Mouse (Mus musculus): ENCODE results near the gene Igfbp2. TPM values are rescaled to one million over a fixed set of nuclear protein-coding genes. Genes with fewer than 3 reads are reported as not detected.

The Igfbp2 gene
- polyA plus RNA-seq, 1 experiment = 308 TPM

DNA sequence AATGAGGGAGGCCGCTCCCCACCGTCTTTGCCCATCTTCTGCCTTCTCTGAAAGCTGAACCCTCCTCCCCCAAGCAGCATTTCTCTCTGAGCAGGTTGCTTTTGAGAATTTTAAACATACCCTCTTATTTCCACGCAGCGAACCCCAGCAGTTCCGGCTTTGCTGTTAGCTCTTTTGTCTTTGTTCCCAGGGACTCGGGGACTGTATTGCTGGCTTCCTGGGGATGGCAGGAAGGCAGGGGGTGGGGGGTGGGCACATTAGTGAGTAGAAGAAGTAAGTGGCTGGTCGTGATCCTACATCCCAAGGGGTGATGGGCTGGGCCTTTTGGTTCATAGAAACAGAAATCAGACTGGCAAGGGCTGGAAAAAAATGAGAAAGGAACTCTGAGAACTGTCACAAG is 2.6 kb downstream of the Igfbp2 start:
- no peak for DNase-seq
- Histone ChIP-seq H3K4me3 (replicated peaks; ENCODE audit: extremely low read depth, low read depth, low read length) (no peak overlapping the region), H3K4me1 (ENCODE audit: control insufficient read depth, insufficient read depth, low read length) (no peaks in the 10 kb centered on the region)
- WGBS = 32% methylated on average over 7 of the region's 7 CpGs
- TF ChIP-seq CTCF (IDR thresholded peaks at IDR 0.05; ENCODE audit: insufficient read depth, low read length) (no peak), POLR2A (IDR thresholded peaks at IDR 0.05; ENCODE audit: borderline replicate concordance, extremely low read depth, low read depth, low read length) (no peak)

- TF ChIP-seq CTCF (IDR thresholded peaks at IDR 0.05; ENCODE audit: insufficient read depth, low read length) (no peak), POLR2A (IDR thresholded peaks at IDR 0.05; ENCODE audit: borderline replicate concordance, extremely low read depth, low read depth, low read length) (no peak)
- no peaks in the 10 kb centered on the region for H3K4me1 ChIP-seq (ENCODE audit: control insufficient read depth, insufficient read depth, low read length)
Measured at GRCm38 (mm10) chr1:72827411-72828315, 3.4 kb downstream of the Igfbp2 start.

GRCm38 (mm10) chr1:72828843-72829242 is 4.5 kb downstream of the Igfbp2 start:
- TF ChIP-seq CTCF (IDR thresholded peaks at IDR 0.05; ENCODE audit: insufficient read depth, low read length) (no peak), POLR2A (IDR thresholded peaks at IDR 0.05; ENCODE audit: borderline replicate concordance, extremely low read depth, low read depth, low read length) (no peak)
- DNase-seq = no peak
- Histone ChIP-seq H3K4me1 (ENCODE audit: control insufficient read depth, insufficient read depth, low read length) (no peaks in the 10 kb centered on the region), H3K4me3 (replicated peaks; ENCODE audit: extremely low read depth, low read depth, low read length) (no peak overlapping the region)
- 87% methylated on average over 5 of the region's 5 CpGs for WGBS

More at GRCm38 (mm10) chr1:72827411-72828315, 3.4 kb downstream of the Igfbp2 start:
- H3K4me3 ChIP-seq (replicated peaks; ENCODE audit: extremely low read depth, low read depth, low read length) = no peak overlapping the region
- DNase-seq = no peak
- WGBS = 47% methylated on average over 12 of the region's 12 CpGs

DNA sequence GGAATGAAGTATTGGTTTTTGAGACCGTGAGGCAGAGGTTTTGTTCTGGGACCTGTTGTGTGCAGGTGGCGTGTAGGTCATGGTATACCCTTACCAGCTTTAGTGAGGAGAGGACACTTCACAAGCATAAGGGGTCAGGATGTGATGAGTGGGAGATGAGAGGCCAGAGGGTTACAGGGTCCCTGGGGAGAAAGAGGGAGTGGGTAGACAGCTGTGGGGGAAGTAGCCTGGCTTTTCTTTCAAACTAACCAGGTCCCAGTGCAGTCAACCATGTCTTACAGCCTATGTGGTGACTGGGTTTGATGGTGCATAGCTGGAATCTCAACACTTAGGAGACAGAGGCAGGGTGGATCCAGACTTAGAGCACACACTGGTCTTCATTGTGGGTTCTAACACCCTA is 6.2 kb downstream of the Igfbp2 start:
- 87% methylated on average over 2 of the region's 2 CpGs for WGBS
- H3K4me3 ChIP-seq (replicated peaks; ENCODE audit: extremely low read depth, low read depth, low read length) = no peak overlapping the region
- DNase-seq = no peak
- no peaks in the 10 kb centered on the region for H3K4me1 ChIP-seq (ENCODE audit: control insufficient read depth, insufficient read depth, low read length)
- no peak for TF ChIP-seq CTCF (IDR thresholded peaks at IDR 0.05; ENCODE audit: insufficient read depth, low read length)
- TF ChIP-seq POLR2A (IDR thresholded peaks at IDR 0.05; ENCODE audit: borderline replicate concordance, extremely low read depth, low read depth, low read length) = no peak

- no peak for TF ChIP-seq POLR2A (IDR thresholded peaks at IDR 0.05; ENCODE audit: borderline replicate concordance, extremely low read depth, low read depth, low read length)
- TF ChIP-seq CTCF (IDR thresholded peaks at IDR 0.05; ENCODE audit: insufficient read depth, low read length) = no peak
- 35% methylated on average over 3 of the region's 3 CpGs for WGBS
- DNase-seq = no peak
- Histone ChIP-seq H3K4me1 (ENCODE audit: control insufficient read depth, insufficient read depth, low read length) (no peaks in the 10 kb centered on the region), H3K4me3 (replicated peaks; ENCODE audit: extremely low read depth, low read depth, low read length) (no peak overlapping the region)
Measured at GRCm38 (mm10) chr1:72832715-72833153, 8.4 kb downstream of the Igfbp2 start.

DNA sequence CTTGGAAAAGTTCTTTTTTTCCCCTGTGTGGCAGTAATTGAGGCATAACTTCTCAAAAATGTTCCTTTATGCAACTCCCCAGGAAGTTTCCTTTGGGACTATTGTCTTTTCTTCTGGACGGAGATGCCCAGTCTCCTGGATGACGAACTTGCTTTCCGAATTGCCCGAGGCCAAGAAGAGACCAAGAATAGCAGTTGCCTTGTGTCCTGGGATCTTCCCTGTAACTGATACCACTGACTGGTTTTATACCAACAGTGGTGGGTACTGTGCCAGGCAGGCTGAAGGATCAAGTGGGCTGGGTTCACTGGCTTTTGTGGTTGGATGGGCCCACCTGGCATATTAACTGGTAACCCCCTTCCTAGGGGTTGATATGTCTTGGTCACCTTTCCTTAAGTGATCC is 9.3 kb downstream of the Igfbp2 start:
- TF ChIP-seq POLR2A (IDR thresholded peaks at IDR 0.05; ENCODE audit: borderline replicate concordance, extremely low read depth, low read depth, low read length) = no peak
- TF ChIP-seq CTCF (IDR thresholded peaks at IDR 0.05; ENCODE audit: insufficient read depth, low read length) = no peak
- H3K4me1 ChIP-seq (ENCODE audit: control insufficient read depth, insufficient read depth, low read length) = no peaks in the 10 kb centered on the region
- no peak overlapping the region for H3K4me3 ChIP-seq (replicated peaks; ENCODE audit: extremely low read depth, low read depth, low read length)
- DNase-seq = no peak
- WGBS = 82% methylated on average over 4 of the region's 4 CpGs

- no peaks in the 10 kb centered on the region for H3K4me1 ChIP-seq (ENCODE audit: control insufficient read depth, insufficient read depth, low read length)
- DNase-seq = no peak
- no peak overlapping the region for H3K4me3 ChIP-seq (replicated peaks; ENCODE audit: extremely low read depth, low read depth, low read length)
- 70% methylated on average over 8 of the region's 8 CpGs for WGBS
- TF ChIP-seq CTCF (IDR thresholded peaks at IDR 0.05; ENCODE audit: insufficient read depth, low read length) (no peak), POLR2A (IDR thresholded peaks at IDR 0.05; ENCODE audit: borderline replicate concordance, extremely low read depth, low read depth, low read length) (no peak)
Measured at GRCm38 (mm10) chr1:72839356-72839755, 15.1 kb downstream of the Igfbp2 start.

DNA sequence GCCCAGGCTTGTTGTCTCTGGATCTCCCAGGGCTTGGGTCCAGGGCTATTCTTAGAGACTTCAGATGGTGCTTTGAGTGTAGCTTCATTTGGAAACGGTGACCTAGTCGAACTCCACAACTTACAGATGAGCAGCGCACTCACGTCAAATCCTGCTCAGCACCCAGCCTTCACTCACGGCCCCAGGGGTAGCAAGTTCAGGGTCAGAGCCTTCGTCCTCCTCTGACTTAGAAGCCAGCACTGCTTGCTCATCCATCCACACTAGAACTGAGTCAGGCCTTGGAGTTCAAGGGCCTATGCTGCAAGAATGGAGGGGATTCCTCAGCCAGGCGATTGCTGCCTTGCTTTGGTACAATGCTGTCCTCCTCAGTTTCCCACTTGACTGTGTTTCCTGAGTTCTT is 15.5 kb downstream of the Igfbp2 start:
- Histone ChIP-seq H3K4me1 (ENCODE audit: control insufficient read depth, insufficient read depth, low read length) (no peaks in the 10 kb centered on the region), H3K4me3 (replicated peaks; ENCODE audit: extremely low read depth, low read depth, low read length) (no peak overlapping the region)
- no peak for DNase-seq
- WGBS = 82% methylated on average over 7 of the region's 7 CpGs
- no peak for TF ChIP-seq CTCF (IDR thresholded peaks at IDR 0.05; ENCODE audit: insufficient read depth, low read length)
- no peak for TF ChIP-seq POLR2A (IDR thresholded peaks at IDR 0.05; ENCODE audit: borderline replicate concordance, extremely low read depth, low read depth, low read length)

GRCm38 (mm10) chr1:72842666-72843459 is 18.6 kb downstream of the Igfbp2 start:
- Histone ChIP-seq H3K4me1 (ENCODE audit: control insufficient read depth, insufficient read depth, low read length) (no peaks in the 10 kb centered on the region), H3K4me3 (replicated peaks; ENCODE audit: extremely low read depth, low read depth, low read length) (no peak overlapping the region)
- WGBS = 62% methylated on average over 18 of the region's 18 CpGs
- TF ChIP-seq POLR2A (IDR thresholded peaks at IDR 0.05; ENCODE audit: borderline replicate concordance, extremely low read depth, low read depth, low read length) (no peak), CTCF (IDR thresholded peaks at IDR 0.05; ENCODE audit: insufficient read depth, low read length) (no peak)
- DNase-seq = no peak

Measured in lung, adult 2 months (tissue).